Mouse (Mus musculus) cerebellum, adult 2 months (tissue): Measurements from ENCODE around the gene Rpusd3. TPM values are rescaled to one million over a fixed set of nuclear protein-coding genes. Genes with fewer than 3 reads are reported as not detected.

Experiments used
- DNase-seq, 2 experiments: peaks; one replicate each; pipeline ENCODE4 v3.0.0; 2021
- H3K27ac ChIP-seq: fragments of 200-500 bp; 2 replicates; pipeline ENCODE4 v1.5.1; 2012; ENCODE audit warnings: low read length, control low read depth, inconsistent platforms; ENCODE audit not compliant: insufficient read depth
- H3K27me3 ChIP-seq: fragments of 200-500 bp; 2 replicates; pipeline ENCODE4 v1.6.1; 2012; ENCODE audit warnings: inconsistent platforms, mild to moderate bottlenecking, low read length, moderate library complexity; ENCODE audit not compliant: control insufficient read depth, insufficient read depth
- H3K4me1 ChIP-seq: fragments of 200-500 bp; 2 replicates; pipeline ENCODE4 v1.6.1; 2011; ENCODE audit warnings: low read length; ENCODE audit not compliant: control insufficient read depth, insufficient read depth
- H3K4me3 ChIP-seq: fragments of 200-500 bp; replicated peaks from 2 replicates; pipeline ENCODE3; 2011; ENCODE audit warnings: mild to moderate bottlenecking, low read depth, low read length, control low read depth; ENCODE audit not compliant: insufficient read depth
- CTCF ChIP-seq: fragments of 200-500 bp; IDR thresholded peaks from 2 replicates; pipeline ENCODE4 v1.5.1; 2011; ENCODE audit warnings: low read depth, mild to moderate bottlenecking, control low read depth, low read length, moderate library complexity, borderline replicate concordance; ENCODE audit not compliant: insufficient read depth
- POLR2A ChIP-seq: fragments of 200-500 bp; IDR thresholded peaks from 2 replicates; pipeline ENCODE4 v1.6.1; 2011; ENCODE audit warnings: low read length, control low read depth, borderline replicate concordance; ENCODE audit not compliant: insufficient read depth
- WGBS: fragments of 180-500 bp; shearing (Covaris S2); methylation state at CpG from one replicate; pipeline ENCODE4 v1.1.7; 2018; 5-methylcytosine and 5-hydroxymethylcytosine counted together
- polyA plus RNA-seq: library from polyadenylated mRNA; depleted of rRNA; stranded (reverse); fragments of >200 nt; gene quantifications from 2 replicates; pipeline ENCODE4 v1.2.3, GENCODE M21; 2012

Rpusd3 gene
- polyA plus RNA-seq, 1 experiment, result 37.4 TPM

DNA sequence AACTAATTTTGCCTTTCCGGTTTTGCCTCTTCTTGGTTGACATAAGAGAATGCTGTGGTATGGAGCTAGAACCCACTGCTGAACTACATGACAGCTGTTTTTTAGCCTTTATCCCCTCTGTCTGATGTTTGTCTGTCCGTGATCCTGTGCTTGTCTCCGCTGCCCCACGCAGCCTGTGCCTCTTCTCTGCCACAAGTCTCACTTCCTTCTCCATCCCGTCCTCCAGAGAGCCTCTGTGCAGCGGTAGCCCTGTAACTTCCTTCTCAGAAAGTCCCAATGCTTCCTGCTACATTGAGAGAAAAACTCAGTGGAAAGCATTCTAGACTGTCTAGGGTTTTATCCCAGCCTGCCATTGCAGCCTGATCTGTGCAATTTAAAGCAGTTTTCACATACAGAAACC, 39.9 kb downstream of the Rpusd3 start:
- TF ChIP-seq POLR2A (no peak), CTCF (no peak)
- Histone ChIP-seq H3K4me1 (peaks cover 2% of the 10 kb centered on the region; the same call in 1 of the 2 replicates), H3K27me3 (no peaks in the 10 kb centered on the region), H3K27ac (no peak overlapping the region), H3K4me3 (peak overlapping the region; percentile 28)
- 87% methylated on average over 6 of the region's 6 CpGs for WGBS
- no peak for DNase-seq

GRCm38 (mm10) chr6:113377496-113378385, 41.4 kb downstream of the Rpusd3 start, which contains the start of the genes Tada3 and Arpc4:
Tada3 (minus strand) TSS chr6:113377883.
Arpc4 (plus strand) TSS chr6:113378115.
- Histone ChIP-seq H3K27ac (peak within 1 kb of the TSS; percentile 99), H3K27me3 (no peaks in the 10 kb centered on the region), H3K4me1 (peaks cover 2% of the 10 kb centered on the region; the same call in 1 of the 2 replicates), H3K4me3 (peak within 1 kb of the TSS; percentile 90)
- 1% methylated on average over 61 of the region's 61 CpGs for WGBS
- peak; percentile 91 to 95 for DNase-seq
- TF ChIP-seq CTCF (no peak), POLR2A (peak; percentile 61; the same call in 1 of the 2 replicates)

DNA sequence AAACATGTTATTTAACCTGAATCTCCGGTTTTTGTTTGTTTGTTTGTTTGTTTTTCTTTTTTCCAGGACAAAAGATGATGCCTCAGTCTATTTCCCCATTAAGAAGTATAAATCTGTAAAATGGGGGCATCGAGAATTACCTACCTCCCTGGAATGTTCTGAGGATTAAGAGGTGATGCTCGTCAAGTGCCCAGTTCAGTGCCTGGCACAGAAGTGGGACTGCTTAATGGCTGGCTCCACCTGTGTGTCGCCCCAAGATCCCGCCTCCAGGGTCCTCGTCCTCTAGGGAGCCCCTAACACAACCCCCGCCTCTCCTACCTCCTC, 42.0 kb downstream of the Rpusd3 start:
- no peak for DNase-seq
- whole genome bisulfite sequencing, result 6% methylated on average over 7 of the region's 7 CpGs
- peak overlapping the region; percentile 74 for H3K27ac ChIP-seq
- TF ChIP-seq POLR2A (no peak), CTCF (no peak)
- H3K27me3 ChIP-seq, result no peaks in the 10 kb centered on the region
- peaks cover 2% of the 10 kb centered on the region; the same call in 1 of the 2 replicates for H3K4me1 ChIP-seq
- H3K4me3 ChIP-seq, result peak overlapping the region; percentile 90

GRCm38 (mm10) chr6:113373491-113373890, 45.6 kb downstream of the Rpusd3 start:
- H3K27ac ChIP-seq, result no peak overlapping the region
- no peak overlapping the region for H3K4me3 ChIP-seq
- no peaks in the 10 kb centered on the region for H3K27me3 ChIP-seq
- no peaks in the 10 kb centered on the region; the same call in 1 of the 2 replicates for H3K4me1 ChIP-seq
- DNase-seq, result no peak
- WGBS, result 90% methylated on average over 4 of the region's 4 CpGs
- TF ChIP-seq CTCF, result no peak
- no peak for TF ChIP-seq POLR2A

DNA sequence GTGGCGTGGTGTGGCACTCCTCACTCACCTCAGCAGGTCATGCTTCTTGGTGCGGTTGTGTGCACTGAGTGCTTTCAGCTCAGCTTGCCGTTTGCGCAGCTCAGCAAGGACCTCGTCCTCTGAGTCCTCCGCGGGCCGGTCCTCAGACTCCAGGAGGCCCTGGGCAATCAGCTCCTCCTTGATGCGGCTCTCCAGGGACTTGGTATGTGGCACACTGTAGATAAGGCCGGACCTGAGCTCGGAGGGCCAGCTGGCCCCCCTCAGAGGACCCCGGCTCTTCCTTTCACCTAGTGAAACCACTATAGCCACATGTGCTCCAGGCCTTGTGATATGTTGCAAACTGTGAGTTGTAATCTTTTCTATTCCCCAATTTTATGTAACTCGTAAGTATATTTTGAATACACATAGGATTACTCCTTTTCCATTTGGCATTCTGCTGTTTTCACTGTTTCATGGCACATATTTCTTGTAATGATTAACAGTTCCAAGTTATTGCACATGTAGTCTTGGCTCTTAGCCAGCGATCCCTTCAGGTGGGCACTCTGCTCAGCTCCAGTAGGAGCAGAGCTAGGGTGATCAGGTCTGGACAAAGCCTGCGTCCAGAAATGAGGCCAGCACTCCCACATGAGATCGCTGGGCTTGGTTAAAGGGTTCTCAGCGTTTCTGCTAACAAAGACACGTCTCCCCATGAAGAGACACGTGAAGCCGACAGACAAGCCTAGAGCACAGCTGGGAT, 48.8 kb downstream of the Rpusd3 start:
- Histone ChIP-seq H3K4me3 (no peak overlapping the region), H3K27me3 (no peaks in the 10 kb centered on the region), H3K4me1 (no peaks in the 10 kb centered on the region), H3K27ac (no peak overlapping the region)
- no peak for DNase-seq
- 81% methylated on average over 20 of the region's 20 CpGs for WGBS
- TF ChIP-seq POLR2A (no peak), CTCF (no peak)

GRCm38 (mm10) chr6:113368577-113368976, 50.6 kb downstream of the Rpusd3 start:
- H3K27ac ChIP-seq, result no peak overlapping the region
- no peak for TF ChIP-seq POLR2A
- TF ChIP-seq CTCF, result no peak
- no peak for DNase-seq
- no peak overlapping the region for H3K4me3 ChIP-seq
- WGBS, result 82% methylated on average over 5 of the region's 5 CpGs
- H3K27me3 ChIP-seq, result no peaks in the 10 kb centered on the region
- H3K4me1 ChIP-seq, result no peaks in the 10 kb centered on the region

DNA sequence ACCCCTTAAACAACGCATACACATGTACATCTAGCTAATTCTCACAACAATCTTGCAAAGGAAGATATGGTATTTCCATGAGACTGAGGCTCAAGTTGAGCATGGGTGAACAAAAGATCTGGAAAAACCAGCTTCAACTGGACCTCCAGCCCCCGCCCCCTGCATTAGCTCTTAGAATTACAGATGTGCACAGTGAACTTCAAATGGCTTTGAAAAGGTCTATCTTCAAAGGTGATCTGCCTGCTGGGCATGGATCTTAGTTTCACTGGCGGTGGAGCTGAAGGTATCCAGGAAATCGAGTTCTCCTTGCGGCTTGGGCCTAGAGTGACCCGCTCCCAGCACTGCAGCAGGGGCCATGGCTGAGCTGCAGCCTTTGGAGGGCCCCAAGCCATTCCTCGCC, 51.0 kb downstream of the Rpusd3 start:
- no peak overlapping the region for H3K27ac ChIP-seq

GRCm38 (mm10) chr6:113367574-113367973, 51.6 kb downstream of the Rpusd3 start:
- H3K4me3 ChIP-seq, result no peak overlapping the region
- H3K27ac ChIP-seq, result no peak overlapping the region
- no peaks in the 10 kb centered on the region for H3K4me1 ChIP-seq
- no peaks in the 10 kb centered on the region for H3K27me3 ChIP-seq
- no peak for DNase-seq
- TF ChIP-seq POLR2A (no peak), CTCF (no peak)
- WGBS, result 100% methylated on average over 1 of the region's 1 CpGs

More for the DNA sequence above, 51.0 kb downstream of the Rpusd3 start:
- TF ChIP-seq CTCF, result no peak
- no peak for TF ChIP-seq POLR2A
- 91% methylated on average over 7 of the region's 7 CpGs for WGBS
- Histone ChIP-seq H3K4me1 (no peaks in the 10 kb centered on the region), H3K27me3 (no peaks in the 10 kb centered on the region), H3K4me3 (no peak overlapping the region)
- no peak for DNase-seq
